Mouse (Mus musculus): Measurements from ENCODE around the gene Nrg4. TPM values are rescaled to one million over a fixed set of nuclear protein-coding genes. Genes with fewer than 3 reads are reported as not detected.

The Nrg4 gene
- 1.6 and 1.8 TPM in 2 replicates for polyA plus RNA-seq (2015; fragmentation: Nextera tagmentation; extraction: Ambion mirVana)

DNA sequence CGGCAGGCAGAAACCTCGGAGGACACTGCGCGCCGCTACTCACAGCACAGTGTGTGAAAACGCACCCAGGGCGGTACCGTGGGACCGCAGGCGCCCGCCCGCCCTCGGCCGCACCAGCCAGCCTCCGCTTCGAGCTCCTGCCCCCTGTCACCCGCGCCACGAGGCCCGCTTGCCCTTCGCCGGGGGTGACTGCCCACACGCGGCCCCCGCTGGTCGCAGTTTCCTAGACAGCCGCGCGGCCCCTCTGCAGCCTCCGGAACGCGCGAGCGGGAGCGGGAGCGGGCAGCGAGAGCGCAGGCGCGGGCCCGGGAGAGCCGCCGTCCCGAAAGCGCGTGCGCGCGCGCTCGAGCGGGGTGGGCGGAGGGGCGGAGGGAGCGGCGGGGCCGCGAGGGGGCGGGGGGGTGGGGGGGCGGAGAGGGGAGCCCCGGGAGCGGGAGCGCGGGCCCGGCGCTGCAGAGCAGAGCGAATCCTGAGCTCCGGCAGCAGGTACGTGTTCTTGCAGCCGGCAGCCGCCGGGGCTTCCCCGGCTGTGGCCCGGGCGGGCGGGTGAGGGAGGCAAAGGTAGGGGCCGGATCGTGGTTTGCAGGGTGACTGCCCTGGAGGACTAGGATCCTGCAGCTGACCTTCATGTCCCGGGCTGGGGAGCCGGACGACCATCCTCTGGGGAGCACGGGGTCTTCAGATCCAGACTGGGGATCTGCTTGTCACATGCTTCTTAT is at the start of gene Nrg4, which contains the start of gene Tmem266:
Gene Nrg4 (minus strand): TSS at position 330 of the 719 bp plus-strand sequence.
Gene Tmem266 (plus strand): TSS at position 399 of the 719 bp plus-strand sequence.
- WGBS: under 1% methylated on average over 67 of the region's 82 CpGs
- peak within 1 kb of the TSS; percentile 74 for H3K4me3 ChIP-seq
- peaks cover 10% of the 10 kb centered on the region for H3K4me1 ChIP-seq
- 0 out of 2 replicates have a peak within 1 kb of the TSS, but pooled peaks have one; percentile 47 for H3K27ac ChIP-seq (replicated peaks)
- peak within 1 kb of the TSS; percentile 50 for H3K4me2 ChIP-seq (replicated peaks)
- H3K9ac ChIP-seq (replicated peaks): peak within 1 kb of the TSS; percentile 77
- H3K9me3 ChIP-seq: no peaks in the 10 kb centered on the region
- peak; percentile 93 for ATAC-seq (replicated peaks)
- H3K27me3 ChIP-seq: peaks cover 7% of the 10 kb centered on the region; the same call in 1 of the 2 replicates
- no peaks in the 10 kb centered on the region for H3K36me3 ChIP-seq

DNA sequence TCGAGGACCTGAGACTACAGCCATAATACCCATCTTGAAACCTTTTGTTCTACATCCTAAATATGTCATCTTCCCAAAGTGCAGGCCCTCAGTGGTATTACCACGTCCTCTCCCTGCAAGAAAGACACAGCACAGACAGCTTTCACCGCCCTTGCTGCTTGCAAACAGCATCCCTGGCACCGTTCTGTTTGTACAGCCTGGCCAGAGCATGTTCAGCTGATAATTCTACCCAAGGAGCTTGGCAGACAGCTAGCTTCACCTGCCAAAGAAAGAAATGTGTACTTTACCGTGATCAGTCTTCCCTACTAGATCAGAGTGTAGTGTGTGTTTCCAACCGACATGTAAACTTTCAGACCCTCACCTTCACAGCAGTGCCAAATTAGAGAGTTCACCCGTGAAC is 45.3 kb upstream of the Nrg4 start:
- Histone ChIP-seq H3K9me3 (no peaks in the 10 kb centered on the region), H3K4me1 (no peaks in the 10 kb centered on the region), H3K4me3 (no peak overlapping the region), H3K9ac (replicated peaks) (no peak overlapping the region), H3K36me3 (no peaks in the 10 kb centered on the region), H3K4me2 (replicated peaks) (no peak overlapping the region), H3K27me3 (no peaks in the 10 kb centered on the region), H3K27ac (replicated peaks) (no peak overlapping the region)
- ATAC-seq (replicated peaks): no peak
- WGBS: 76% methylated on average over 7 of the region's 7 CpGs

DNA sequence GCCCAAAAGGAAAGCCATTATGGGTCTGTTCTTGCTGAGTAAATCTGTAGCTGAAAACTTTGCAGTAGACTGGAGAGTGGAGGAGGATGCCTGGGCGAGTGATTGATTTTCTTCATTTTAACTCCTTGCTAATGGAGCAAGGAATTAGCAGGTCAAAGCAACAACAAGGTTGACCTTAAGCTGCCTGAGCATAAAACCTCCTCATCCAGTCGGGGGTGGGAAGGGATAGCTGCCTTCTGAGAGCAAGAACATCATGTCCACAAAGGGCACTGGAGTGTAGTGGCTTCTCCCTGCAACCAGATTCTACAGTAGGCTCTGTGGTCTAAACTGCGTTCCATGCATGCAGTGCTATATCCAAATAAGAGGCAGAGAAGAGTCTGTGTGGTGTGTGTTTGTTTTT is 41.4 kb upstream of the Nrg4 start:
- no peaks in the 10 kb centered on the region for H3K27me3 ChIP-seq
- H3K9ac ChIP-seq (replicated peaks): no peak overlapping the region
- WGBS: 70% methylated on average over 3 of the region's 3 CpGs
- no peaks in the 10 kb centered on the region for H3K9me3 ChIP-seq
- H3K36me3 ChIP-seq: no peaks in the 10 kb centered on the region
- H3K4me3 ChIP-seq: no peak overlapping the region
- H3K4me1 ChIP-seq: no peaks in the 10 kb centered on the region
- no peak overlapping the region for H3K4me2 ChIP-seq (replicated peaks)
- ATAC-seq (replicated peaks): no peak
- H3K27ac ChIP-seq (replicated peaks): no peak overlapping the region

- no peak overlapping the region for H3K27ac ChIP-seq (replicated peaks)
- H3K36me3 ChIP-seq: no peaks in the 10 kb centered on the region
- H3K9me3 ChIP-seq: no peaks in the 10 kb centered on the region
- H3K4me2 ChIP-seq (replicated peaks): no peak overlapping the region
- no peak overlapping the region for H3K9ac ChIP-seq (replicated peaks)
- no peaks in the 10 kb centered on the region for H3K27me3 ChIP-seq
- no peak for ATAC-seq (replicated peaks)
- no peaks in the 10 kb centered on the region for H3K4me1 ChIP-seq
- no peak overlapping the region for H3K4me3 ChIP-seq
Measured at GRCm38 (mm10) chr9:55363707-55364106, 37.1 kb upstream of the Nrg4 start.

GRCm38 (mm10) chr9:55361969-55362368 is 35.3 kb upstream of the Nrg4 start:
- Histone ChIP-seq H3K9ac (replicated peaks) (no peak overlapping the region), H3K4me1 (no peaks in the 10 kb centered on the region), H3K4me2 (replicated peaks) (no peak overlapping the region), H3K36me3 (no peaks in the 10 kb centered on the region), H3K4me3 (no peak overlapping the region), H3K27ac (replicated peaks) (no peak overlapping the region), H3K27me3 (no peaks in the 10 kb centered on the region), H3K9me3 (no peaks in the 10 kb centered on the region)
- ATAC-seq (replicated peaks): no peak
- WGBS: 83% methylated on average over 5 of the region's 5 CpGs

GRCm38 (mm10) chr9:55360861-55361260 is 34.2 kb upstream of the Nrg4 start:
- Histone ChIP-seq H3K27ac (replicated peaks) (no peak overlapping the region), H3K9me3 (no peaks in the 10 kb centered on the region), H3K27me3 (no peaks in the 10 kb centered on the region), H3K4me1 (no peaks in the 10 kb centered on the region), H3K36me3 (no peaks in the 10 kb centered on the region), H3K4me2 (replicated peaks) (no peak overlapping the region), H3K4me3 (no peak overlapping the region), H3K9ac (replicated peaks) (no peak overlapping the region)
- ATAC-seq (replicated peaks): no peak
- 67% methylated on average over 7 of the region's 7 CpGs for whole genome bisulfite sequencing

DNA sequence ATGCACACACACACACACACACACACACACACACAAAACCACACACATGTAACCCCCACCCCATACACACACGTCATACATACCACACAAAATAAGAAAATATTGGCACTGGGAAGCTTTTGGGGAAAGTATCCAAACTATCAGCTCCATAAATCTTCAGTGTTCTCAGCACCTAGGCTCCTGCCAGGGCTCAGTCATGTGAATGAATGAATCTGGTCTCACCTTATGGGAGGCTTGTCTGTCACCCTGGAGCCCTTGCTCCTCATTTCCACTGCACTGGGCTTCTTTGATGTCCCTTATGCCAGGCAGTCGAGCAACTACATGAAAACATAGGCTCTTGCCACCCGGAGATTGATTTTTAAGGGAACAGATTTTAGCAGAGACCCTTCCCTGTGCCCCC is 33.7 kb upstream of the Nrg4 start:
- Histone ChIP-seq H3K4me3 (no peak overlapping the region), H3K36me3 (no peaks in the 10 kb centered on the region), H3K9ac (replicated peaks) (no peak overlapping the region), H3K4me1 (no peaks in the 10 kb centered on the region), H3K9me3 (no peaks in the 10 kb centered on the region), H3K27ac (replicated peaks) (no peak overlapping the region), H3K27me3 (no peaks in the 10 kb centered on the region), H3K4me2 (replicated peaks) (no peak overlapping the region)
- 73% methylated on average over 3 of the region's 3 CpGs for WGBS
- no peak for ATAC-seq (replicated peaks)

DNA sequence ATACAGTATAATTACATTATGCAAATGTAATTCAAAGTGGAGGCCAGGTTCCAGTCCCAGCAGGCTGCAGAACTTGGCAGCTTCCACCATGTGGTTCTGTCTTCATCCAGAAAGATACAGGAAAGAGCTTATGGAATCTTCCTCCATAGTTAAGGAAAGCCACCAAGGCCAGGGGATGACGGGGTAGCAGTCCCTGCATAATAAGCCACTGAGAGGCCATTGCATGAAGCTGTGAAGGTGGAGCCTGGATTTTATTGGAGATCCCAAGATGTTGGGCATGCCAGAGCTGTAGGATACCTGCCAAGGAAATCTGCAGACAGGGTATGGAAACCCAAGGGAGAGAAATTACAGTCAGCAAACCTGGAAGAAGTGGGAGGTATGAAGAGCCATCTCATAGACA is 30.5 kb upstream of the Nrg4 start:
- Histone ChIP-seq H3K9me3 (no peaks in the 10 kb centered on the region), H3K36me3 (no peaks in the 10 kb centered on the region), H3K4me3 (no peak overlapping the region), H3K27me3 (no peaks in the 10 kb centered on the region), H3K9ac (replicated peaks) (no peak overlapping the region), H3K4me1 (no peaks in the 10 kb centered on the region), H3K4me2 (replicated peaks) (no peak overlapping the region), H3K27ac (replicated peaks) (no peak overlapping the region)
- 73% methylated on average over 1 of the region's 1 CpGs for WGBS
- ATAC-seq (replicated peaks): no peak

DNA sequence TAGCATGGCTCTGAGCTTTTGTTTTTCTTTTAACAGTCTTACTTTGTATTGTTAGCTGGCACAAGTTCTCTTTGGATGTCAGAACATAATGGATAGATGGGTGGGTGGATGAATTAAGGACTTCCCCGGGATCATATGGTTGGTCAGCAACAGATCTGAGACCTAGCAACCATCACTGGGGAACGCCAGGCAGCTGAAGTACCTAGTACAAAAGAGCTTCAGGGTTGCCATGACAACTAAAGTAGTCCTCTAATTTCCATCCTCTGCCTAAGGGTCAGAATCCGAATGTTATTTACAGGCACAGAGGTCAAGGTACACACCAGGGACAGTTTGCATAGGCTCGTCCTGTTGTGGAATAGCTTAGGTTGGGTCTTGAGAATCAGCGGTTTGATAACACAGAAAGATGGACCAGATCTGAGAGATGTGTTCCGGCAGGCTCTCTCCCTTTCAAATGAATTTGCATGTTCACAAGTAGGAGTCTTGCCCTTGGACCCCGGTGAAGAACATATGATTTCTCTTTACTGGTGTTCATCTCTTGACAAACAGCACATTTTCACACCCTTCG is 28.7 kb upstream of the Nrg4 start:
- Histone ChIP-seq H3K9me3 (no peaks in the 10 kb centered on the region), H3K27ac (replicated peaks) (no peak overlapping the region), H3K4me1 (no peaks in the 10 kb centered on the region), H3K9ac (replicated peaks) (no peak overlapping the region), H3K27me3 (no peaks in the 10 kb centered on the region), H3K4me2 (replicated peaks) (no peak overlapping the region), H3K36me3 (no peaks in the 10 kb centered on the region), H3K4me3 (no peak overlapping the region)
- WGBS: 37% methylated on average over 8 of the region's 8 CpGs
- no peak for ATAC-seq (replicated peaks)

DNA sequence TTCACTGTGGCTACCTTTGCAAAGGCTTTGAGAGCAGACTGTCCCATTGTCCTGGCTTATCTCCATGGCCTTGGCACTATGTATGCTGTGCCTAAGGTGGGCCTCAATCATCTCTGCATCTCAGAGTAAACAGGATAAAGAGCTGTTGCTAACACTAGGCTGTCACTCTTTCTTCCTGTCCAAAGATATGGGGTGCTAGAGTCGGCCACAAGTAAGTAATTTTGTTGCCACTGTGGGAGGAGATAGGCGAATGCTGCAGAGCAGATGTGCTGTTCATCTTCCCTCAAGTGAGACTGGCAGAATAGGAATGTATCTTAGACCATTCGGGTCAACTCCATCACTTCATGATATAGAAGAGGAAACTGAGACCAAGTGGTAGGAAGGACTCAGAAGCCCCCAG is 28.0 kb upstream of the Nrg4 start:
- H3K4me1 ChIP-seq: no peaks in the 10 kb centered on the region
- no peak overlapping the region for H3K4me3 ChIP-seq
- H3K27me3 ChIP-seq: no peaks in the 10 kb centered on the region
- no peak for ATAC-seq (replicated peaks)
- no peaks in the 10 kb centered on the region for H3K9me3 ChIP-seq
- H3K9ac ChIP-seq (replicated peaks): no peak overlapping the region
- no peaks in the 10 kb centered on the region for H3K36me3 ChIP-seq
- H3K27ac ChIP-seq (replicated peaks): no peak overlapping the region
- H3K4me2 ChIP-seq (replicated peaks): no peak overlapping the region
- 79% methylated on average over 3 of the region's 3 CpGs for WGBS

- H3K36me3 ChIP-seq: no peaks in the 10 kb centered on the region
- no peaks in the 10 kb centered on the region for H3K4me1 ChIP-seq
- no peaks in the 10 kb centered on the region for H3K27me3 ChIP-seq
- no peak for ATAC-seq (replicated peaks)
- no peaks in the 10 kb centered on the region for H3K9me3 ChIP-seq
- H3K27ac ChIP-seq (replicated peaks): no peak overlapping the region
- WGBS: 75% methylated on average over 3 of the region's 3 CpGs
- H3K4me2 ChIP-seq (replicated peaks): no peak overlapping the region
- no peak overlapping the region for H3K9ac ChIP-seq (replicated peaks)
- H3K4me3 ChIP-seq: no peak overlapping the region
Measured at GRCm38 (mm10) chr9:55348664-55349063, 22.0 kb upstream of the Nrg4 start.

- no peak for ATAC-seq (replicated peaks)
- Histone ChIP-seq H3K9ac (replicated peaks) (no peak overlapping the region), H3K27me3 (no peaks in the 10 kb centered on the region), H3K36me3 (no peaks in the 10 kb centered on the region), H3K4me1 (no peaks in the 10 kb centered on the region), H3K4me2 (replicated peaks) (no peak overlapping the region), H3K27ac (replicated peaks) (no peak overlapping the region), H3K4me3 (no peak overlapping the region), H3K9me3 (no peaks in the 10 kb centered on the region)
- WGBS: 90% methylated on average over 7 of the region's 7 CpGs
Measured at GRCm38 (mm10) chr9:55345332-55345731, 18.7 kb upstream of the Nrg4 start.

DNA sequence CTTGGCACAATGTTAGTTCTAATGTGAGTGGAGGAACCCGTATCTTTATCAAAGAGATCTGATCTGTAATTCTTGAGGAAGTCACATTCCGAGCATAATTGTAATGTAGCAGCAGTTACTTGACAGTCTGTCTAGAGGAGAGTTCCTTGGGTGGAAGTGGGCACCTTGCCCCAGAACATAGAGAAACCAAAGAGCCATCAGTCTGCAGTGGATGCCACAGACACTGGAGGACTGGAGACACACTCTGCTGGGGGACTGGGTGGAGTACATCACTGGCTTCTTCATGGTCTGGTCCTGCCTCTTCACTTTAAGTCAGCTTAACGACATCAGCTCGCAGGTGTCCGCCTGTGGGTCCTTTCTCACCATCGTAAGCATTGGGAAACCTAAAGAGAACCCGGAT is 17.5 kb upstream of the Nrg4 start:
- Histone ChIP-seq H3K4me2 (replicated peaks) (no peak overlapping the region), H3K27ac (replicated peaks) (no peak overlapping the region), H3K9me3 (no peaks in the 10 kb centered on the region), H3K4me1 (no peaks in the 10 kb centered on the region), H3K27me3 (no peaks in the 10 kb centered on the region), H3K36me3 (no peaks in the 10 kb centered on the region), H3K9ac (replicated peaks) (no peak overlapping the region), H3K4me3 (no peak overlapping the region)
- no peak for ATAC-seq (replicated peaks)
- WGBS: 77% methylated on average over 7 of the region's 7 CpGs

Data from forebrain, embryonic 15.5 days (tissue).